Mouse (Mus musculus): Measurements from ENCODE around the gene Eno2. TPM values are rescaled to one million over a fixed set of nuclear protein-coding genes. Genes with fewer than 3 reads are reported as not detected.

The Eno2 gene
- total RNA-seq, 2 experiments from 2014 or later = not detected

GRCm38 (mm10) chr6:124741842-124742241 is 27.6 kb downstream of the Eno2 start:
- ATAC-seq (ENCODE audit: poor library complexity, severe bottlenecking) = no peak

- peak; percentile 58 for ATAC-seq (ENCODE audit: poor library complexity, severe bottlenecking)
Measured at GRCm38 (mm10) chr6:124740888-124741761, 28.3 kb downstream of the Eno2 start, which contains the start of gene Grcc10. Gene Grcc10 (minus strand): TSS chr6:124741374.

- ATAC-seq (ENCODE audit: poor library complexity, severe bottlenecking) = peak; percentile 24
Measured at GRCm38 (mm10) chr6:124740211-124740887, 29.1 kb downstream of the Eno2 start.

GRCm38 (mm10) chr6:124739231-124739796 is 30.2 kb downstream of the Eno2 start:
- ATAC-seq (ENCODE audit: poor library complexity, severe bottlenecking) = no peak

GRCm38 (mm10) chr6:124738511-124739023 is 30.9 kb downstream of the Eno2 start, which contains the start of gene Ptpn6:
Gene Ptpn6 (minus strand): TSS chr6:124738714.
- peak; percentile 33 for ATAC-seq (ENCODE audit: poor library complexity, severe bottlenecking)

GRCm38 (mm10) chr6:124737040-124737439 is 32.4 kb downstream of the Eno2 start:
- ATAC-seq (ENCODE audit: poor library complexity, severe bottlenecking) = no peak

DNA sequence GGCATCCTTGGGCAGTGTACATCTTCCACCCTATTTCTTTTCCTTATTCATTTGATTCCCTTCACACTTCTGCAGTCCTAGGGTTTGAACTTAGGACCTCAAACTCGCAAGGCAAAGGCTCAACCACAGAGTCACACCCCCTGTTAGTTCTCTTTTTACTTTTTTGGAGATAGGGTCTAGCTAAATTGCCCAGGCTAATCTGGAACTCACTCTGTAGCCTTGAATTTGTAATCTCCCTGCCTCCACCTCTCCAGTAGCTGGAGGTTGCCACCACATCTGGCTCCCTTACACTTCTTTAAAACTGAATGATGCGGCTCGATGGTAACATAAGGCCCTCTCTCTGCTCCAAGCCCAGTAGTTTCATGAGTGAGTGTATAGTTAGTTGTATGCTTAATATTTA is 35.1 kb downstream of the Eno2 start:
- ATAC-seq (ENCODE audit: poor library complexity, severe bottlenecking) = no peak

DNA sequence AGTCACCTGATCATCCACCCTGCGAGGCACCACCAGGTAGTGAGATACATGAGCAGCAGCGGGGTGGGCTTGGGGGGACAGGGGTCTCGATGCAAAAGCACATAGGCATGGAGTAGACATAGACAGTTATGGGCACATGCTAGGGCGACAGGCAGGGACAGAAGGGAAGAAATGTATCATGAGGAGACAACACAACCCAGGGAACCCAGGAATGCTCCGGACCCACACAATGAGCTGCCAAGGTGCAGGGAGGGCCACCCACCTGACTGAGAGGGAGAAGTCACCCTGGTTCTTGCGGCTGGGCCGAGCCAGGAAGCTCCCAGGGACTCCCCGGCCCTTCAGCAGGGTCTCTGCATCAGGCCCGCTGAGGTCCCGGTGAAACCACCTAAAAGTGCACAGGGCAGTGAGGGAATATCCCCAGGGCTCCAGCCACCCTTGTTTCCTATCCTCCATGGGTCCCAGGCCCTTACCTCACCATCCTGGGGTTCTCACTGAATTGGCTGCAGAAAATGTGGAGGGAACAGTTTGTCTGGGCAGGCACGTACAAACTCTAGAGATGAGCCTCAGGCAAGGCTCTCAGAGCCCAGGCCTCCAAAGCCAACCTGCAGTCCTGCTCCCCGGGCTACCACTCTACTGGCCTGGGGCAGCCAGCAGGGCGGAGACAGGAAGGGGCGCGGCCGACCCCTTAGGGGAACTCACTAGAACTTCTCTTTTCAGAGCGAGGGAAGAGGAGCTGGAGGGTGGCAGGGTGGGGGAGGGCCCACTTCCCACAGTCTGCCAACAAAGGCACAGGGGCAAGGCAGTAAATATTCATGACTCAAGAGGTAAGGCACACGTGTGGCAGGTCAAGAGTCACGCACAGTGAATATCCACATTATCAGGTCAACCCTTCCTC is 36.8 kb downstream of the Eno2 start:
- ATAC-seq (ENCODE audit: poor library complexity, severe bottlenecking) = peak; percentile 84

DNA sequence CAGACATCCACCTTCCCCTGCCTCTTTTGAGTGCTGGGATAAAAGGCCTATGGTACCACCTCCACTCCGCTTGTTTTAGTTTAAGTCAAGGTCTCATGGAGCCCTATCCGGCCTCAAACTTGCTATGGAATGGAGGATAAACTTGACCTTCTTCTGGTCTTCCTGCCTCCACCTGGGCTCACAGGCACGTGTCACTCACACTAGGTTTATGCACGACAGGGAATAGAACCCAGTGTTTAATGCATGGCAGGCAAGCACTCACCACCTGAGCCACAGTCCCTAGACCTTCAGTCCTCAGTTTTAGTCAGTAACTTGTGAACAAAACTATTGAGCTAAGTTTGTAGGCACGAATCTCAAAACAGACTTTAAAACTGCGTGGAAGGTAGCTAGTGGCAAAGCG is 38.4 kb downstream of the Eno2 start:
- no peak for ATAC-seq (ENCODE audit: poor library complexity, severe bottlenecking)

- peak; percentile 64 for ATAC-seq (ENCODE audit: poor library complexity, severe bottlenecking)
Measured at GRCm38 (mm10) chr6:124729850-124730705, 39.4 kb downstream of the Eno2 start.

GRCm38 (mm10) chr6:124728621-124729020 is 40.9 kb downstream of the Eno2 start:
- no peak for ATAC-seq (ENCODE audit: poor library complexity, severe bottlenecking)

- no peak for ATAC-seq (ENCODE audit: poor library complexity, severe bottlenecking)
Measured at GRCm38 (mm10) chr6:124724472-124724871, 45.0 kb downstream of the Eno2 start.

- ATAC-seq (ENCODE audit: poor library complexity, severe bottlenecking) = peak; percentile 80
Measured at GRCm38 (mm10) chr6:124723541-124723940, 45.9 kb downstream of the Eno2 start.

DNA sequence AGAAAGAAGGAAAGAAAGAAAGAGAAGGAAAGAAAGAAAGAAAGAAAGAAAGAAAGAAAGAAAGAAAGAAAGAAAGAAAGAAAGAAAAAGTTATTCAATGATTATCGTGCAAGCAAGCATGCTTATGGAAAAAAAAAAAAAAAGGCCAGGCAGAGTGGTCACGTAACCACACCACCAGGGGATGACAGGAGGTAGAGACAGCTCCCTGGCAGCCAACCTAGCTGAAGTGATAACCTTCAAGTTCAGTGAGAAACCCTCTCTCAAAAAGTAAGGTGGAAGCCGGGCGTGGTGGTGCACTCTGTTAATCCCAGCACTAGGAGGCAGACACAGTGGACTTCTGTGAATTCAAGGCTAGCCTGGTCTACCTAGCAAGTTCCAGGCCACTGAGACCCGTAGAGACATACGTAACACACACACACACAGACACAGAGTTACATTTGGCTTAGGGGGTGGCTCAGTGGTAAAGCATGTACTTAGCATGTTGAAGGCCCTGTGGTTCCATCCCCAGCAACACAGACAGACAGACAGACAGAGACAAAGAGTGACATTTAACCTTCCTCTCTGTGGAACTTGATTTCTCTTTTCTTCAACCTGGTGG is 46.5 kb downstream of the Eno2 start:
- ATAC-seq (ENCODE audit: poor library complexity, severe bottlenecking) = peak; percentile 1; the same call in 1 of the 2 replicates

DNA sequence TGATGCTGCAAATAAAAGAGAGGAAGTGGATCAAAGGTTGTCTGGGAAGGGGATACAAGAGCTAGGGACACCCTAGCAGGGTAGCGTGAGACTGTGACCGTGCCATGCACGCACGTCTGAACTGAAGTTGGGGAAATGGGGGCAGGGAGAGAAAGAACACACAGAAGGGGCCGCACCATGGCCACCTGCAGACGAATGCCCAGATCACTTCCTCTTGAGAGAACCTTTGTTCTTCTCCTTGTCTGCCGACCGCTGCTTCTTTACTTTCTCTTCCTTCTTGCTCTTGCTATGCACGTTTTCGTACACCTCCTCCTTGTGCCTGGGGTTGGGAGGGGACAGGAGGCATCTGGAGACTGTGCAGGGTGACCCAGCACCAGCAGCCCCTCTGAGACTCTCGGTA is 48.6 kb downstream of the Eno2 start:
- peak; percentile 19; the same call in 1 of the 2 replicates for ATAC-seq (ENCODE audit: poor library complexity, severe bottlenecking)

DNA sequence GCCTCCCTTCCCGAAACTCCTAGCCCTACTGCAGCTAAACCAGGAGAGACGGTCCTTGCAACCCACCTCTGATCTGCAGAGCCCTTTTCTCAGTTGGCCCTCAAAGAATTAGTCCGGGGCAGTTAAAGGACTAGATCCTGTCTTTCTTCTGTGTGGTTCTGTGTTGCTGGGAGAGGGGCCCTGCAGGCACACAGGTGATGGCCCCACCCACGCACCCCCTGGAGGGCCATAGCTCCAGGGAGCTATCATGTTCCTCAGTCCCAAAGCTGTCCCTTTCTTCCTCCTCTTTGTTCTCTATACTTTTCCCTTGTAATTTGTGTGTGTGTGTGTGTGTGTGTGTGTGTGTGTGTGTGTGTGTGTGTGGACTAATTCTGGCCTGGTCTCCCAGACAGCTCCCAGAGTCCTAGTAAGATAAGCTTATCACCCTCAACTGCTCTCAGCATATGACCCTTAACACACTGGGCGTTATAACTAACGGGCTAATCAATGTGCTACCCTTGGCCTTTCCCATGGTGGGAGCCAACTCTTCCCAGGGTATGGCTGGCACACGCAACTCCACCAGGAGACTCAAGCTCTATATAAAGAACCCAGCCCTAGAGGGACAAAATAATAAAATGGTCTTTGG is 50.0 kb downstream of the Eno2 start:
- ATAC-seq (ENCODE audit: poor library complexity, severe bottlenecking) = no peak

- no peak for ATAC-seq (ENCODE audit: poor library complexity, severe bottlenecking)
Measured at GRCm38 (mm10) chr6:124718703-124719102, 50.8 kb downstream of the Eno2 start.

DNA sequence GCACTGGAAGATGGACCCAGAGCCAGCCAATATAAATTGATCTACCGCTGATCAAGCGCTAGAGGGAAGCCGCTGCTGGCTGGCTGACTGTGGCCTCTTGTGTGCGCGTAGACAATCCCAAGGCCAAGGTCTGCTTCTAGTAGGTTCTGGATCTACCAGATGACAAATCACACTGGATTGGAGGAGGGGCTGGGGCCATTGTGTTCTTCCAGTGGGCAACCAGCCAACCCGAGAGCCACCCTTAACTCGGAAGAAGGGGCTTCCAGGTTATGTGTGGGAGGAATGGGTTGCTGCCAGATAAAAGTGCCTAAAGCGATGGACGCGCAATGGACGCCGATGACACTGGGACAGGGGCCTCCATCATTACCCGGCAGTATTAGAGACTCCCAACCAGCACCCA is 51.5 kb downstream of the Eno2 start:
- ATAC-seq (ENCODE audit: poor library complexity, severe bottlenecking) = no peak
